Mouse (Mus musculus) inflammation-experienced regulatory T-cells, adult 6 months (primary cell): Measurements from ENCODE around the gene Wdr54. TPM values are rescaled to one million over a fixed set of nuclear protein-coding genes. Genes with fewer than 3 reads are reported as not detected.

Experiments
- ATAC-seq: one replicate; pipeline ENCODE4 v1.8.0; 2017
- polyA plus RNA-seq, 3 experiments: library from polyadenylated mRNA; unstranded; fragments of 100-300 nt; shearing (Covaris generic); gene quantifications; one replicate each; pipeline ENCODE4 v1.2.1; 2017

Gene Wdr54
- polyA plus RNA-seq, 3 experiments from 2014 or later, result 0.19 to 0.48 TPM; not detected in 1

GRCm38 (mm10) chr6:83103130-83103650 is 53.0 kb downstream of the Wdr54 start:
- ATAC-seq, result no peak

- ATAC-seq, result peak; percentile 75
These were observed 54.3 kb downstream of the Wdr54 start for GRCm38 (mm10) chr6:83101688-83102556.

GRCm38 (mm10) chr6:83101316-83101687 is 54.9 kb downstream of the Wdr54 start, which contains the start of the genes Ccdc142 and Gm42688:
TSS of gene Ccdc142 (plus strand) at chr6:83101601.
TSS of gene Gm42688 (plus strand) at chr6:83101617.
- ATAC-seq, result peak; percentile 91

Other genes starting within 250 kb of the Wdr54 start
- gene Sema4f, start 216.6 kb downstream of the Wdr54 start, polyA plus RNA-seq, result 1 to 10 TPM; 2.4 to 3.6 (median 3.1) TPM
- 1 to 10 TPM in 1 of 3 experiments, under 1 TPM in 1, not detected in 1; 0.17 to 1.8 TPM for gene M1ap, start 209.5 kb downstream of the Wdr54 start, polyA plus RNA-seq
- 10 to 100 TPM; 23.6 to 36.1 (median 30.4) TPM for gene Dok1, start 122.9 kb downstream of the Wdr54 start, polyA plus RNA-seq
- gene Loxl3, start 122.2 kb downstream of the Wdr54 start, polyA plus RNA-seq, result not detected
- 100 to 1,000 TPM; 423 to 474 (median 448) TPM for gene Aup1, start 101.9 kb downstream of the Wdr54 start, polyA plus RNA-seq
- 10 to 100 TPM; 23.5 to 29.2 (median 28.4) TPM for gene Htra2, start 101.1 kb downstream of the Wdr54 start, polyA plus RNA-seq
- 1 to 10 TPM; 2.1 to 2.7 (median 2.7) TPM for gene Dqx1, start 98.6 kb downstream of the Wdr54 start, polyA plus RNA-seq
- not detected for gene Tlx2, start 86.1 kb downstream of the Wdr54 start, polyA plus RNA-seq
- 10 to 100 TPM; 37.0 to 49.3 (median 49.1) TPM for gene Pcgf1, start 78.5 kb downstream of the Wdr54 start, polyA plus RNA-seq
- not detected for gene Lbx2, start 70.0 kb downstream of the Wdr54 start, polyA plus RNA-seq
- 1 to 10 TPM in 1 of 3 experiments, under 1 TPM in 1, not detected in 1; 0.79 to 3.2 TPM for gene Ccdc142, start 54.8 kb downstream of the Wdr54 start, polyA plus RNA-seq
- gene Gm42688, start 54.8 kb downstream of the Wdr54 start, polyA plus RNA-seq, result 1 to 10 TPM in 2 of 3 experiments, under 1 TPM in 1; 0.82 to 1.1 (median 1.1) TPM
- gene Mrpl53, start 47.4 kb downstream of the Wdr54 start, polyA plus RNA-seq, result 10 to 100 TPM; 60.0 to 78.3 (median 66.2) TPM
- gene Mogs, start 40.9 kb downstream of the Wdr54 start, polyA plus RNA-seq, result 10 to 100 TPM in 2 of 3 experiments, 1 to 10 TPM in 1; 7.7 to 13.3 (median 12.9) TPM
- 10 to 100 TPM; 25.1 to 28.9 (median 28.3) TPM for gene Wbp1, start 34.8 kb downstream of the Wdr54 start, polyA plus RNA-seq
- gene Ino80b, start 31.0 kb downstream of the Wdr54 start, polyA plus RNA-seq, result 1 to 10 TPM in 2 of 3 experiments, not detected in 1; 1.0 to 2.8 TPM
- gene Rtkn, start 20.9 kb downstream of the Wdr54 start, polyA plus RNA-seq, result 1 to 10 TPM in 1 of 3 experiments, not detected in 2; 3.7 TPM
- not detected for gene 1700003E16Rik, start within 50 bp of the Wdr54 start, polyA plus RNA-seq
- gene Dctn1, start 9.5 kb upstream of the Wdr54 start, polyA plus RNA-seq, result 10 to 100 TPM; 15.5 to 21.0 (median 16.1) TPM
- gene Slc4a5, start 63.4 kb upstream of the Wdr54 start, polyA plus RNA-seq, result under 1 TPM in 2 of 3 experiments, not detected in 1; 0.49 to 0.59 TPM
- 100 to 1,000 TPM; 129 to 140 (median 134) TPM for gene Mthfd2, start 169.5 kb upstream of the Wdr54 start, polyA plus RNA-seq
- gene Mob1a, start 169.6 kb upstream of the Wdr54 start, polyA plus RNA-seq, result 10 to 100 TPM; 57.7 to 67.7 (median 63.5) TPM
- gene Bola3, start 192.8 kb upstream of the Wdr54 start, polyA plus RNA-seq, result 10 to 100 TPM; 59.4 to 85.5 (median 73.8) TPM